Mouse (Mus musculus): Measurements from ENCODE around the gene Sptbn4. TPM values are rescaled to one million over a fixed set of nuclear protein-coding genes. Genes with fewer than 3 reads are reported as not detected.
A peak's percentile ranks its signal among the peaks of the same experiment; 100 is the strongest.

The Sptbn4 gene
- polyA plus RNA-seq, 1 experiment from 2014 or later: 3.7 TPM

GRCm38 (mm10) chr7:27335928-27336823, 111.3 kb downstream of the Sptbn4 start:
- no peaks in the 10 kb centered on the region for H3K36me3 ChIP-seq
- H3K4me2 ChIP-seq: peak overlapping the region; percentile 59
- H3K4me3 ChIP-seq (replicated peaks): peak overlapping the region; percentile 38
- H3K9me3 ChIP-seq (replicated peaks): no peaks in the 10 kb centered on the region
- peak overlapping the region; percentile 20 for H3K9ac ChIP-seq (replicated peaks)
- WGBS: under 1% methylated on average over 47 of the region's 47 CpGs
- H3K27ac ChIP-seq (replicated peaks): no peak overlapping the region
- peaks cover 64% of the 10 kb centered on the region for H3K4me1 ChIP-seq
- ATAC-seq (ENCODE audit: low FRiP score): peak; percentile 83
- peaks cover 71% of the 10 kb centered on the region for H3K27me3 ChIP-seq (replicated peaks)

- no peak overlapping the region for H3K27ac ChIP-seq (replicated peaks)
- peaks cover 81% of the 10 kb centered on the region for H3K27me3 ChIP-seq (replicated peaks)
- no peak for ATAC-seq (ENCODE audit: low FRiP score)
- H3K36me3 ChIP-seq: no peaks in the 10 kb centered on the region
- peaks cover 74% of the 10 kb centered on the region for H3K4me1 ChIP-seq
- H3K9ac ChIP-seq (replicated peaks): no peak overlapping the region
- 60% methylated on average over 15 of the region's 15 CpGs for WGBS
- no peaks in the 10 kb centered on the region for H3K9me3 ChIP-seq (replicated peaks)
- H3K4me3 ChIP-seq (replicated peaks): no peak overlapping the region
- no peak overlapping the region for H3K4me2 ChIP-seq
Measured at GRCm38 (mm10) chr7:27335011-27335720, 112.3 kb downstream of the Sptbn4 start.

GRCm38 (mm10) chr7:27334405-27334911, 113.0 kb downstream of the Sptbn4 start:
- Histone ChIP-seq H3K4me2 (peak overlapping the region; percentile 97), H3K36me3 (no peaks in the 10 kb centered on the region), H3K9ac (replicated peaks) (no peak overlapping the region), H3K4me1 (peaks cover 77% of the 10 kb centered on the region), H3K4me3 (replicated peaks) (peak overlapping the region; percentile 16), H3K27me3 (replicated peaks) (peaks cover 88% of the 10 kb centered on the region), H3K9me3 (replicated peaks) (no peaks in the 10 kb centered on the region), H3K27ac (replicated peaks) (no peak overlapping the region)
- WGBS: 3% methylated on average over 32 of the region's 32 CpGs
- no peak for ATAC-seq (ENCODE audit: low FRiP score)

GRCm38 (mm10) chr7:27333316-27333941, 114.1 kb downstream of the Sptbn4 start:
- Histone ChIP-seq H3K27me3 (replicated peaks) (peaks cover 97% of the 10 kb centered on the region), H3K9me3 (replicated peaks) (no peaks in the 10 kb centered on the region), H3K4me1 (peaks cover 76% of the 10 kb centered on the region), H3K4me3 (replicated peaks) (peak overlapping the region; percentile 47), H3K27ac (replicated peaks) (no peak overlapping the region), H3K9ac (replicated peaks) (peak overlapping the region; percentile 48), H3K36me3 (no peaks in the 10 kb centered on the region), H3K4me2 (peak overlapping the region; percentile 97)
- 1% methylated on average over 49 of the region's 77 CpGs for WGBS
- ATAC-seq (ENCODE audit: low FRiP score): no peak

- WGBS: 2% methylated on average over 35 of the region's 39 CpGs
Measured at GRCm38 (mm10) chr7:27332353-27333199, 114.9 kb downstream of the Sptbn4 start.

GRCm38 (mm10) chr7:27331854-27332253, 115.6 kb downstream of the Sptbn4 start:
- peaks cover 98% of the 10 kb centered on the region for H3K27me3 ChIP-seq (replicated peaks)
- peak overlapping the region; percentile 97 for H3K4me2 ChIP-seq
- peaks cover 66% of the 10 kb centered on the region for H3K4me1 ChIP-seq

More at GRCm38 (mm10) chr7:27332353-27333199, 114.9 kb downstream of the Sptbn4 start:
- Histone ChIP-seq H3K4me1 (peaks cover 73% of the 10 kb centered on the region), H3K9ac (replicated peaks) (peak overlapping the region; percentile 48; the same call in 1 of the 2 replicates), H3K4me2 (peak overlapping the region; percentile 97), H3K9me3 (replicated peaks) (no peaks in the 10 kb centered on the region), H3K36me3 (no peaks in the 10 kb centered on the region), H3K27me3 (replicated peaks) (peaks cover 97% of the 10 kb centered on the region), H3K27ac (replicated peaks) (no peak overlapping the region), H3K4me3 (replicated peaks) (peak overlapping the region; percentile 47)
- no peak for ATAC-seq (ENCODE audit: low FRiP score)

GRCm38 (mm10) chr7:27331541-27331851, 116.0 kb downstream of the Sptbn4 start:
- Histone ChIP-seq H3K9ac (replicated peaks) (no peak overlapping the region), H3K4me3 (replicated peaks) (peak overlapping the region; percentile 39), H3K27ac (replicated peaks) (no peak overlapping the region), H3K4me1 (peaks cover 64% of the 10 kb centered on the region), H3K36me3 (no peaks in the 10 kb centered on the region), H3K27me3 (replicated peaks) (peaks cover 98% of the 10 kb centered on the region), H3K4me2 (peak overlapping the region; percentile 97), H3K9me3 (replicated peaks) (no peaks in the 10 kb centered on the region)
- no peak for ATAC-seq (ENCODE audit: low FRiP score)
- 3% methylated on average over 8 of the region's 8 CpGs for WGBS

More at GRCm38 (mm10) chr7:27331854-27332253, 115.6 kb downstream of the Sptbn4 start:
- H3K36me3 ChIP-seq: no peaks in the 10 kb centered on the region
- no peaks in the 10 kb centered on the region for H3K9me3 ChIP-seq (replicated peaks)
- ATAC-seq (ENCODE audit: low FRiP score): no peak
- 8% methylated on average over 8 of the region's 8 CpGs for WGBS
- H3K27ac ChIP-seq (replicated peaks): no peak overlapping the region
- peak overlapping the region; percentile 47 for H3K4me3 ChIP-seq (replicated peaks)
- H3K9ac ChIP-seq (replicated peaks): no peak overlapping the region

- WGBS: under 1% methylated on average over 39 of the region's 39 CpGs
- peak overlapping the region; percentile 39 for H3K4me3 ChIP-seq (replicated peaks)
- H3K4me2 ChIP-seq: peak overlapping the region; percentile 97
- peaks cover 64% of the 10 kb centered on the region for H3K4me1 ChIP-seq
- 0 out of 2 replicates have a peak overlapping the region, but pooled peaks have one; percentile 8 for H3K9ac ChIP-seq (replicated peaks)
- H3K27me3 ChIP-seq (replicated peaks): peaks cover 98% of the 10 kb centered on the region
- H3K9me3 ChIP-seq (replicated peaks): no peaks in the 10 kb centered on the region
- H3K36me3 ChIP-seq: no peaks in the 10 kb centered on the region
- no peak for ATAC-seq (ENCODE audit: low FRiP score)
- H3K27ac ChIP-seq (replicated peaks): no peak overlapping the region
Measured at GRCm38 (mm10) chr7:27330709-27331540, 116.6 kb downstream of the Sptbn4 start.

GRCm38 (mm10) chr7:27329981-27330380, 117.5 kb downstream of the Sptbn4 start:
- Histone ChIP-seq H3K36me3 (no peaks in the 10 kb centered on the region), H3K27ac (replicated peaks) (no peak overlapping the region), H3K27me3 (replicated peaks) (peaks cover 97% of the 10 kb centered on the region), H3K4me2 (peak overlapping the region; percentile 97), H3K4me3 (replicated peaks) (0 out of 2 replicates have a peak overlapping the region, but pooled peaks have one; percentile 39), H3K9ac (replicated peaks) (no peak overlapping the region), H3K9me3 (replicated peaks) (no peaks in the 10 kb centered on the region), H3K4me1 (peaks cover 71% of the 10 kb centered on the region)
- ATAC-seq (ENCODE audit: low FRiP score): no peak
- 22% methylated on average over 17 of the region's 17 CpGs for WGBS

- Histone ChIP-seq H3K27me3 (replicated peaks) (peaks cover 97% of the 10 kb centered on the region), H3K4me2 (peak overlapping the region; percentile 46), H3K27ac (replicated peaks) (no peak overlapping the region), H3K4me3 (replicated peaks) (peak overlapping the region; percentile 26), H3K4me1 (peaks cover 66% of the 10 kb centered on the region), H3K9me3 (replicated peaks) (no peaks in the 10 kb centered on the region), H3K36me3 (no peaks in the 10 kb centered on the region), H3K9ac (replicated peaks) (no peak overlapping the region)
- 5% methylated on average over 45 of the region's 45 CpGs for WGBS
- peak; percentile 32 for ATAC-seq (ENCODE audit: low FRiP score)
Measured at GRCm38 (mm10) chr7:27329326-27329947, 118.0 kb downstream of the Sptbn4 start.

Measured in neural tube, embryonic 15.5 days (tissue).